Mouse (Mus musculus) monocyte, adult 2 months (primary cell): ENCODE measurements around the gene Eef2k.
"Not testable (repeated sequence)": the region's sequence is repeated elsewhere in the genome, so short reads cannot be mapped to it uniquely, and the experiment has no call there.

ENCODE experiments used
- DNase-seq, 2 experiments: peaks; one replicate each; pipeline ENCODE4 v3.0.0; 2022; ENCODE audit warnings: low spot score in 2 of 2, low read depth in 1 of 2

Eef2k gene

GRCm38 (mm10) chr7:120878271-120878670 is 35.6 kb downstream of the Eef2k start:
- DNase-seq, result no peak

- no peak for DNase-seq
Measured at GRCm38 (mm10) chr7:120879972-120880371, 37.3 kb downstream of the Eef2k start.

GRCm38 (mm10) chr7:120880770-120881169 is 38.1 kb downstream of the Eef2k start:
- DNase-seq, result no peak

- DNase-seq, result no peak
Measured at GRCm38 (mm10) chr7:120881451-120881850, 38.8 kb downstream of the Eef2k start.

GRCm38 (mm10) chr7:120882674-120883073 is 40.0 kb downstream of the Eef2k start:
- no peak for DNase-seq

- no peak for DNase-seq
Measured at GRCm38 (mm10) chr7:120883523-120884290, 41.1 kb downstream of the Eef2k start.

GRCm38 (mm10) chr7:120884746-120885145 is 42.1 kb downstream of the Eef2k start:
- DNase-seq, result no peak

- DNase-seq, result no peak
Measured at GRCm38 (mm10) chr7:120893123-120893522, 50.5 kb downstream of the Eef2k start.

- DNase-seq, result no peak
Measured at GRCm38 (mm10) chr7:120897054-120897453, 54.4 kb downstream of the Eef2k start.

- DNase-seq, result no peak
Measured at GRCm38 (mm10) chr7:120897711-120898335, 55.2 kb downstream of the Eef2k start.

GRCm38 (mm10) chr7:120900191-120900590 is 57.6 kb downstream of the Eef2k start:
- DNase-seq, result no peak

GRCm38 (mm10) chr7:120901701-120902100 is 59.1 kb downstream of the Eef2k start:
- DNase-seq, result no peak

- DNase-seq, result no peak
Measured at GRCm38 (mm10) chr7:120902931-120903330, 60.3 kb downstream of the Eef2k start.

- not testable (repeated sequence) for DNase-seq
Measured at GRCm38 (mm10) chr7:120910172-120910571, 67.5 kb downstream of the Eef2k start.

GRCm38 (mm10) chr7:120911268-120911667 is 68.6 kb downstream of the Eef2k start:
- DNase-seq, result not testable (repeated sequence)

GRCm38 (mm10) chr7:120913332-120913731 is 70.7 kb downstream of the Eef2k start:
- DNase-seq, result no peak

GRCm38 (mm10) chr7:120916262-120916875 is 73.7 kb downstream of the Eef2k start:
- no peak for DNase-seq

- DNase-seq, result no peak
Measured at GRCm38 (mm10) chr7:120917279-120917591, 74.6 kb downstream of the Eef2k start.

GRCm38 (mm10) chr7:120917592-120918461 is 75.2 kb downstream of the Eef2k start, which contains the start of gene Polr3e:
Gene Polr3e (plus strand): TSS chr7:120917744.
- DNase-seq, result peak; percentile 99 to 100

- DNase-seq, result peak; percentile 42 to 58
Measured at GRCm38 (mm10) chr7:120918526-120918962, 75.9 kb downstream of the Eef2k start.

GRCm38 (mm10) chr7:120933110-120933509 is 90.5 kb downstream of the Eef2k start:
- no peak for DNase-seq
